Mouse (Mus musculus) midbrain, embryonic 14.5 days (tissue): ENCODE measurements around the gene Naif1. TPM values are rescaled to one million over a fixed set of nuclear protein-coding genes. Genes with fewer than 3 reads are reported as not detected.

Experiments
- ATAC-seq: fragments of 200-750 bp; cut with Nextera tagmentation; 2 replicates; pipeline ENCODE4 v1.8.0; 2017; ENCODE audit warnings: moderate number of reproducible peaks, moderate library complexity; ENCODE audit not compliant: low FRiP score, low TSS enrichment
- DNase-seq: peaks from one replicate; pipeline ENCODE4 v3.0.0-alpha.2; 2015
- H3K27ac ChIP-seq: fragments of 300-500 bp; sonication (generic); replicated peaks from 2 replicates; pipeline ENCODE4 v1.5.1; 2014; ENCODE audit warnings: mild to moderate bottlenecking, low read depth, low read length, moderate library complexity
- H3K27me3 ChIP-seq: fragments of 300-500 bp; sonication (generic); 2 replicates; pipeline ENCODE4 v1.6.1; 2014; ENCODE audit warnings: low read length, control low read depth, mixed read lengths; ENCODE audit not compliant: control insufficient read depth, insufficient read depth
- H3K36me3 ChIP-seq: fragments of 300-500 bp; sonication (generic); 2 replicates; pipeline ENCODE4 v1.6.1; 2014; ENCODE audit warnings: low read length, control low read depth; ENCODE audit not compliant: control insufficient read depth, insufficient read depth
- H3K4me1 ChIP-seq: fragments of 300-500 bp; sonication (generic); 2 replicates; pipeline ENCODE4 v1.6.1; 2014; ENCODE audit warnings: mild to moderate bottlenecking, antibody characterized with exemption, low read length, control low read depth; ENCODE audit not compliant: control insufficient read depth, insufficient read depth
- H3K4me2 ChIP-seq: fragments of 300-500 bp; sonication (generic); 2 replicates; pipeline ENCODE4 v1.6.1; 2014; ENCODE audit warnings: mild to moderate bottlenecking, low read length, moderate library complexity
- H3K4me3 ChIP-seq: fragments of 300-500 bp; sonication (generic); replicated peaks from 2 replicates; pipeline ENCODE4 v1.5.1; 2014; ENCODE audit warnings: low read depth, low read length
- H3K9ac ChIP-seq: fragments of 300-500 bp; sonication (generic); replicated peaks from 2 replicates; pipeline ENCODE4 v1.6.1; 2014; ENCODE audit warnings: mild to moderate bottlenecking, low read length, moderate library complexity
- H3K9me3 ChIP-seq: fragments of 300-500 bp; sonication (generic); 2 replicates; pipeline ENCODE4 v1.6.1; 2016; ENCODE audit warnings: low read length, control low read depth, mixed read lengths; ENCODE audit not compliant: control insufficient read depth
- WGBS: fragments of 180-500 bp; shearing (Covaris S2); extraction: QIAGEN DNeasy Blood & Tissue Kit; methylation state at CpG from one replicate; pipeline ENCODE4 v1.1.7; 2014; 5-methylcytosine and 5-hydroxymethylcytosine counted together
- polyA plus RNA-seq: library from polyadenylated mRNA; unstranded; fragments of >200 nt; fragmentation: Nextera tagmentation; extraction: Ambion mirVana; gene quantifications from 2 replicates; pipeline ENCODE4 v1.2.1, GENCODE M21; 2014

The Naif1 gene
- polyA plus RNA-seq, 1 experiment from 2014 or later, result 5.6 TPM

DNA sequence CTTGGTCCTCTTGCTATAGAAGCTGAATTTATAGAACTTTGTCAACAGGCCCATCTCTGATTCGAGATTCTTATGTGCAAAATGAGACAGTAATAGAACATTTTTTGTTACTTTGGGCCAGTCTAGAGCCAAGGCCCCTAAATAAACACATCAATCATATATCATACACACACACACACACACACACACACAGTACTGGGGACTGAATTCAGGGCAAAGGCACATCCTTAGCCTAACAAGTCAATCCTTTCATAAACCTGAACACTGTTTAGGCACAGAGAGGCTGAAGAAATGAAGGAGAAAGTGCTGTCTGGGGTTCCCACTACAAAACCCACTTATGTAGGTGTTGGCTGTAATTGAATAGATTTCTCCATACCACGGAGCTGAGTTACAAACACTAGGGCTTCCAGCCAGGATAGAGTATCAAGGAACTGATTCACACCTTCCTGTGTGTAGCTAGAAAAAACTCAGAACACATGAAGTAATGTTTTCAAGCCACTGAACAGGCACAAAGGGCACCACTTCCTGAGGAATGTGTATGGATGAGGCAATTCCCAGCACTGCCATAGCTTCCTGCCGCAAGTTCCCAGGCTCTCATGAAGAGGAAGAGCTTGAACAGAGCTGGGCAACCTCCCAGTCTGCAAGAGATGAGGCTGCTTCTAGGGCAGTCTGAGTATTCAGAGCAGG, 13.4 kb upstream of the Naif1 start:
- peaks cover 6% of the 10 kb centered on the region; the same call in 1 of the 2 replicates for H3K4me1 ChIP-seq
- ATAC-seq, result no peak
- 78% methylated on average over 3 of the region's 3 CpGs for WGBS

DNA sequence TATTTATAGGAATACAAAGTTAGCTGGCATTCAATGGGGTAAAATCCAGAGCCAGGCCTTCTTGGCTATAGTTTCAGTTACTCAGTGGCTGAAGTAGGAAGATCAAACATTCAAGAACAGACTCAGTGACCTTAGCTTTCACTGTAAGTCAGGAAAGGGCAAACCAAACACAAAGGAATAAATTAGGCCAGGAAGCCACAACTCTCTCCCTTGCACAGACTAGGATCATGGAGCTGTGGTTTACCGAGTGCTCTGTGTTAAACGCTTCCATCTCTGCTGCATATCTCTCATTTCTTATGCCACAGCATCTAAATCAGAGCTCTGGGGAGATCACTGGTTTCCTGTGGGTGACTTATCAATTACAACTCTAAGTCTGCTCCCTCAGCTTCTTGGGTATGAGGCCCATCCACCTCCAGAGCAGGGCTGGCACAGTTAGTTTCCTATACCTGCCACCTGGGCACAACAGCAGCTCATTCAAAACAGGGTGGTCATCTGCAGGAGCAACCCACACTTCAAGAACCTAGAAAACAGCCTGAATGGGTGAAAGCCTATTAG, 12.6 kb upstream of the Naif1 start:
- Histone ChIP-seq H3K9ac (no peak overlapping the region), H3K36me3 (no peaks in the 10 kb centered on the region), H3K4me3 (no peak overlapping the region), H3K9me3 (no peaks in the 10 kb centered on the region), H3K4me2 (no peak overlapping the region), H3K27ac (0 out of 2 replicates have a peak overlapping the region, but pooled peaks have one; percentile 41), H3K4me1 (peaks cover 6% of the 10 kb centered on the region; the same call in 1 of the 2 replicates), H3K27me3 (no peaks in the 10 kb centered on the region)
- WGBS, result 57% methylated on average over 2 of the region's 2 CpGs
- DNase-seq, result no peak
- ATAC-seq, result no peak

More for the DNA sequence above, 13.4 kb upstream of the Naif1 start:
- DNase-seq, result no peak
- Histone ChIP-seq H3K36me3 (no peaks in the 10 kb centered on the region), H3K9me3 (no peaks in the 10 kb centered on the region), H3K4me2 (no peak overlapping the region), H3K9ac (no peak overlapping the region), H3K4me3 (no peak overlapping the region), H3K27me3 (no peaks in the 10 kb centered on the region), H3K27ac (0 out of 2 replicates have a peak overlapping the region, but pooled peaks have one; percentile 41)

DNA sequence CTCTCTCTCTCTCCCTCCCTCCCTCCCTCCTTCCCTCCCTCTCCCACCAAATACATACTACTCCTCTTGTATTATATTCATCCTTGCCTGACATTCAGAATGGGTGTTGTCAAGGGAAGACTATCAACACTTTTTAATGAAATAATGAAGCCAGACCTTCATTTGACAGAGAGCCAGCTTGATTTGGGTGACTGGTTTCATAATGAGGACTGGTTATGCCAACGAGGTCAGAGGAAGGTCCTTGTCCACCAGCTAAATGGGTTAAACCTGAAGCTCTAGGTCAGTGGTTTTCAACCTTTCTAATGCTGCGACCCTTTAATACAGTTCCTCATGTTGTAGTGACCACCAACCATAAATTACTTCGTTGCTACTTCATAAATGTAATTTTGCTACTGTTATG, 11.5 kb upstream of the Naif1 start:
- Histone ChIP-seq H3K4me2 (no peak overlapping the region), H3K4me1 (peaks cover 6% of the 10 kb centered on the region; the same call in 1 of the 2 replicates), H3K4me3 (no peak overlapping the region), H3K9me3 (no peaks in the 10 kb centered on the region), H3K9ac (no peak overlapping the region), H3K36me3 (no peaks in the 10 kb centered on the region), H3K27me3 (no peaks in the 10 kb centered on the region), H3K27ac (no peak overlapping the region)
- 86% methylated on average over 3 of the region's 3 CpGs for WGBS
- ATAC-seq (no peak), DNase-seq (no peak)

DNA sequence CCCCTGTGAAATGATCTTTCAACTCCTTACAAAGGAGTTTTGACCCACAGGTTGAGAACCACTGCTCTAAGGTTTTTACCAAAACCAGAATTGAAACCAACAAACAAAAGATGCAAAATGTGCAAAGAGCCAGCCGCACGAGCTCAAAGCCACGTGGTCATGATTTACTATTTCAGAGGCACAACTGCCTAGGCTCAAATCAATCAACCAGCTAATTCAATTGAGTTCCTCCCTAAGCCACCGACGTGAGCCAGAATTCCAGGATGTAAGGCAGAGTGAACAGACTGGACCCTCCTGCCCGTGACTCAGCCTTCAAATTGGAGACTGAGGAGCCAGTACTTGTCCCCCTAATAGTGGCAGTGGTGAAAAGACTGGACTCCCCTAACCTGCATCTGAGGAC, 11.1 kb upstream of the Naif1 start:
- ATAC-seq (no peak), DNase-seq (no peak)
- H3K27me3 ChIP-seq, result no peaks in the 10 kb centered on the region
- H3K9me3 ChIP-seq, result no peaks in the 10 kb centered on the region
- H3K27ac ChIP-seq, result no peak overlapping the region
- no peak overlapping the region for H3K4me3 ChIP-seq
- 36% methylated on average over 6 of the region's 6 CpGs for WGBS
- H3K4me1 ChIP-seq, result peaks cover 6% of the 10 kb centered on the region; the same call in 1 of the 2 replicates
- no peak overlapping the region for H3K4me2 ChIP-seq
- no peak overlapping the region for H3K9ac ChIP-seq
- H3K36me3 ChIP-seq, result no peaks in the 10 kb centered on the region

DNA sequence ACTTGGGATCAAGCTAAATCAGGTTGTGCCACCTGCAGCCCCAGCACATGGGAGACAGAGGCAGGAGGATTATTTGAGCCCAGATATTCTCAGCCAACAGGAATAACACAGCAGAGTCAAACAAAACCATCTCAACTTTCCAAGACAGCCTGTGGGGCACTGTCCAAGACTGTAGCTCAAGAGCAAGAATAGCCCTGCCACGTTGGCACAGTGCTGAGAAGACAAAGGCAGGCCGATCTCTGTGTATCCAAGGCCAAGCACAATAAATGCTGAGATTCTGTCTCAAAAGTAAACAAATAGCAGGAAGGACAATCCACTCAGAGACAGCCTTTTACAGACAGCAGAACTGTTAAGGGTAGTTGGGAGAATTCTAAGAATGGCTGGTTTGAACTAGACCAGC, 10.1 kb upstream of the Naif1 start:
- Histone ChIP-seq H3K27me3 (no peaks in the 10 kb centered on the region), H3K9ac (no peak overlapping the region), H3K9me3 (no peaks in the 10 kb centered on the region), H3K36me3 (peaks cover 6% of the 10 kb centered on the region; the same call in 1 of the 2 replicates), H3K4me3 (no peak overlapping the region), H3K4me2 (no peak overlapping the region), H3K27ac (no peak overlapping the region), H3K4me1 (peaks cover 6% of the 10 kb centered on the region; the same call in 1 of the 2 replicates)
- DNase-seq (no peak), ATAC-seq (no peak)
- WGBS, result 65% methylated on average over 2 of the region's 2 CpGs

DNA sequence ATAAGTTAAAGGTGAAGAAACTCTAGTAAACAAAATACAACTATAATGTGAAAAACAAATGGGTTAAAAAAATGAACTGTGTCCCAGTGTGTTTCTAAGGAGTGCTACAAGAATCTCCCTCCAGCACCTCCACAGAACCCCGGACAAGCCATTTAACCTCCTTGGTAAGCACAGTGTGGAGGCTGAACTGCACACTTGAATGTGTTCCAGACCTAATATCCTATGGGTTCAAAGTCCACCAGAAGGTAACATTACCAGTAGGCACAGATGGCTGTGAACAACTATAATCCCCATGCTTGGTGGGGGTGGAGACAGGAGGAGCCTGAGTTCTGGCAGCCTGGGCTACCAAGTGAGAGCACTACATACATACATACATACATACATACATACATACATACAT, 9.6 kb upstream of the Naif1 start:
- H3K9me3 ChIP-seq, result no peaks in the 10 kb centered on the region
- DNase-seq, result no peak
- H3K4me1 ChIP-seq, result peaks cover 6% of the 10 kb centered on the region; the same call in 1 of the 2 replicates
- no peaks in the 10 kb centered on the region for H3K27me3 ChIP-seq
- no peak overlapping the region for H3K4me3 ChIP-seq
- WGBS, result 80% methylated on average over 1 of the region's 1 CpGs
- peaks cover 10% of the 10 kb centered on the region; the same call in 1 of the 2 replicates for H3K36me3 ChIP-seq
- no peak overlapping the region for H3K4me2 ChIP-seq
- H3K27ac ChIP-seq, result no peak overlapping the region
- no peak overlapping the region for H3K9ac ChIP-seq
- ATAC-seq, result no peak

DNA sequence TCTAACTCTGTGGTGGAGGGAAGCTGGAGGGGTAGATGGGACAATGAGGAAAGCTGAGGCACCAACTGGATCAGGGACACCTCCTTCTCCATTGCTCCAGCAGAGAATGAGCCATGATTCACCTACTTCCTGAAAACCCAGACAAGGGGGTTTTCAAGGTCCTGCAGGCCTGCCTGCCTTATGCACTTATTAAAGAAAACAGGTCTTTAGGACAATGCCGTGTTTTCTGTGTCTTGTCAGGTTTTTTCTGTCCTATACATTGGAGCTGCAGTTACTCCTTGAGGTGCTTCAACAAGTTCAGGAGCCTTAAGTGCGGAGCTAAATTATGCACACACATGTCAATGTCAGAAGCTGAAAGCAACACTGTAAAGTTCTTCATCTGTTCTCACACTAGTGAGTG, 8.7 kb upstream of the Naif1 start:
- Histone ChIP-seq H3K9ac (no peak overlapping the region), H3K9me3 (no peaks in the 10 kb centered on the region), H3K4me1 (no peaks in the 10 kb centered on the region), H3K4me2 (no peak overlapping the region), H3K4me3 (no peak overlapping the region), H3K36me3 (peaks cover 10% of the 10 kb centered on the region; the same call in 1 of the 2 replicates), H3K27ac (no peak overlapping the region), H3K27me3 (no peaks in the 10 kb centered on the region)
- DNase-seq (no peak), ATAC-seq (no peak)
- WGBS, result 85% methylated on average over 2 of the region's 2 CpGs

DNA sequence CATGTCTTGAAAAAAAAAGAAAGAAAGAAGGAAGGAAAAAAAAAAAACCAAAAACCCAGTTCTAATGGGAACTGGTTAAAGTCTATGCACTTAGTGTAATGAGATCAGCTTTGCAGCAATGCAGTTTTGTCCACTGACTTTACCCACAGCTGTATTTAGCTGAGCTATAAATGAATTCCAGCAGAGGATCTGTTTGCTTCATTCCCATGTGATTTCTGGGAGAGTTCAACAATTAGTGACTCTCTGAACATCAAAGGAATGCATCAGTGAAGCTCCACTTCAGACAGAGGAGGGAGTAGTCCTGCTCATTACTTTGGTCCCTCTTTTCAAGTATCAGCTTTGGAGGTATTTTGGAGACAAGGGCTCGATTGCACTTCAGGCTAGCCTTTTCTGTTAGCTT, 4.7 kb upstream of the Naif1 start:
- Histone ChIP-seq H3K27ac (no peak overlapping the region), H3K9me3 (no peaks in the 10 kb centered on the region), H3K36me3 (peaks cover 10% of the 10 kb centered on the region; the same call in 1 of the 2 replicates), H3K4me1 (peaks cover 11% of the 10 kb centered on the region), H3K4me3 (no peak overlapping the region), H3K4me2 (no peak overlapping the region), H3K27me3 (no peaks in the 10 kb centered on the region), H3K9ac (no peak overlapping the region)
- WGBS, result 95% methylated on average over 1 of the region's 1 CpGs
- DNase-seq, result no peak
- ATAC-seq, result no peak
